In the genomic region with DNA sequence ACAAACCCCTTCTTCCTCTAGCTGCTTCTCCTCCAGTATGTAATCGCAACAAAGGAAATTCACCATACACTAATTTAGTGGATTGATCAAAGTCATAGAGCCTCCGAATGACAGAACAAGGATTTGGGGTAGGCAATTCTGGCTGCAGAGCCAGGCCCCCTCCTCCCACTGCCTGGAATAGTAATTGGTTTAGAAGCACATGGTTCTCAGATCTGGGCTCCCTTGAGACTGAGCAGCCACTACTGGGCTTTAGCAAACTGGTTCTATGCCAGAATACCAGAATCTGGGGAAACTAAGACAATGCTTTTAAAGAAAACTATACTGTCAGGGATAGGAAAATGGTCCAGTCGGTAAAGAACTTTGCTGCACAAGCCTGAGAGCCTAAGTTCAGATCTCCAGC, we compare ENCODE assay signal across 15 mouse cellular contexts.
"Had no signal": no experiment of that assay in that cellular context is flagged by ENCODE, and none has a peak within 500 bp of the region (broad histone marks: within the 10 kb centered on the region; RNA-seq: fewer than 3 reads in every experiment).

No protein-coding gene starts in this region.

- H3K4me2 ChIP-seq: liver, embryonic 13.5 days; midbrain, embryonic 12.5 days; neural tube, embryonic 12.5 days; neural tube, embryonic 15.5 days had no signal

- H3K9me3 ChIP-seq: liver, embryonic 13.5 days; neural tube, embryonic 12.5 days; neural tube, embryonic 15.5 days had no signal

- H3K4me3 ChIP-seq: left cerebral cortex, adult 2 months; liver, embryonic 13.5 days; midbrain, embryonic 12.5 days; neural tube, embryonic 12.5 days; neural tube, embryonic 15.5 days had no signal

- H3K4me1 ChIP-seq: liver, embryonic 13.5 days; midbrain, embryonic 12.5 days; neural tube, embryonic 12.5 days had no signal

- H3K36me3 ChIP-seq: liver, embryonic 13.5 days; midbrain, embryonic 12.5 days; neural tube, embryonic 12.5 days; neural tube, embryonic 15.5 days had no signal

- H3K27ac ChIP-seq: left cerebral cortex, adult 2 months; liver, embryonic 13.5 days; midbrain, embryonic 12.5 days; neural tube, embryonic 12.5 days; neural tube, embryonic 15.5 days had no signal

- H3K9ac ChIP-seq: liver, embryonic 13.5 days; midbrain, embryonic 12.5 days; neural tube, embryonic 12.5 days; neural tube, embryonic 15.5 days had no signal

- DNase-seq: layer of hippocampus, postnatal 36 days; liver, embryonic 13.5 days; lung, adult 2 months; lung, postnatal 14 days; lung, postnatal 4 days; right cerebral cortex, adult 18-20 months; right cerebral cortex, postnatal 14 days; right cerebral cortex, postnatal 4 days; thymus, adult 2 months; thymus, postnatal 14 days; thymus, postnatal 4 days had no signal

- H3K27me3 ChIP-seq: liver, embryonic 13.5 days; midbrain, embryonic 12.5 days; neural tube, embryonic 12.5 days; neural tube, embryonic 15.5 days had no signal
